Mouse (Mus musculus): ENCODE results near the gene Iffo1. TPM values are rescaled to one million over a fixed set of nuclear protein-coding genes. Genes with fewer than 3 reads are reported as not detected.

The Iffo1 gene
- 58.0 and 66.8 TPM in 2 replicates for polyA plus RNA-seq (2012; rRNA removed)

- DNase-seq (ENCODE audit: low read depth in 1 of 2, low spot score in 2 of 2): peak; percentile 70 to 86
- Histone ChIP-seq H3K27ac (ENCODE audit: insufficient read depth, low read length) (peak within 1 kb of the TSS; percentile 54), H3K4me1 (ENCODE audit: control insufficient read depth, insufficient read depth, insufficient read length) (peaks cover 17% of the 10 kb centered on the region; the same call in 1 of the 2 replicates), H3K27me3 (ENCODE audit: control insufficient read depth, insufficient read depth, low read length) (no peaks in the 10 kb centered on the region), H3K36me3 (ENCODE audit: control insufficient read depth, insufficient read depth, low read length) (peaks cover 10% of the 10 kb centered on the region), H3K4me3 (ENCODE audit: extremely low read depth, insufficient read depth, insufficient read length) (peak within 1 kb of the TSS; percentile 91)
- WGBS: 1% methylated on average over 16 of the region's 16 CpGs
- TF ChIP-seq CTCF (IDR thresholded peaks at IDR 0.05; ENCODE audit: extremely low read depth, insufficient read depth, insufficient read length, insufficient replicate concordance) (0 out of 2 replicates have a peak, but pooled peaks have one; percentile 4), POLR2A (IDR thresholded peaks at IDR 0.05; ENCODE audit: low read depth, low read length) (0 out of 2 replicates have a peak, but pooled peaks have one; percentile 24)
Observed at GRCm38 (mm10) chr6:125145001-125145400, at the start of gene Iffo1. Gene Iffo1, plus strand, starts transcription at chr6:125145241.

DNA sequence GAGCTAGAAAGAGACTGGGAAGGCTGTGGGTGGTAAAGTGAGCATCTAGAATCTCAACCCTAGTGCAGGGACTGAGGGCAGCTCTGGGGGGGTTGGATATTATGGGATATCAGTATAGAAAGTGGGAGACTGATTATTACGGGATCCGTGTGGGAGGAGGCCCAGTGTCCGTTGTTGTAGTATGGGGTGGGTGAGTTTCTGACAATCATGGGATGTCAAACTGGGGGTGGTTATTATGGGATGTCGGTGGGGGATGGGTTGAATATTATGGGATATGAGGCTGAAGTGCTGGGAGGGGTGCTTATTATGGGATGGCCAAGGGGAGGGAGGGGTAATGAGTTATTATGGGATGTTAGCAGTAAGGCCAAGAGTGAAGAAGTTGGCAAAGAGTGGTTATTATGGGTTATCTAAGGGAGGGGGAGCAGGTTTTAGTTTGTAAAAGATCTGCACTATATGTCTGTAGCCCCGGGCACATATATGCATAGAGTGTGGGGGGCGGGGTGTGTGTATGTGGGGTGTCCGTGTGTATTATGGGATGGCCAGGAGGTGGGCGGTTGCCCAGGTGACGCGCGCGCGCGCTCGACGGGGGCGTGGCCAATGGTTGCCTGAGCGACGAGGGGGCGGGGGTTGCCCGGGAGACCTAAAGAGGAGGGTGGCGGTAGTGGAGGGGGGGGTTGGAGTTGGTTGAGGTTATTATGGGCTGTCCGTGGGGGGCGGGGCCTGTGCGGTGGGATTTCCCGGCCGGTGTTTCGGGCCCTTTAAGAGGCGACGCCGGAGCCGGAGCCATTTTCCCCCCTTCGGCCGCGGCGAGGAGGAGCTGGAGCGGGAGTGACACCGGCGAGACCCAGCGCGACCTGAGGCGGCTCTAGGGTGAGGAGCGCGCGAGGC is 49.4 kb upstream of the Iffo1 start, which contains the start of gene Chd4:
Gene Chd4 (plus strand): TSS at position 591 of the 888 bp plus-strand sequence.
- peaks cover 8% of the 10 kb centered on the region; the same call in 1 of the 2 replicates for H3K36me3 ChIP-seq (ENCODE audit: control insufficient read depth, insufficient read depth, low read length)
- WGBS: 6% methylated on average over 35 of the region's 45 CpGs
- DNase-seq (ENCODE audit: low read depth in 1 of 2, low spot score in 2 of 2): peak; percentile 77 to 93
- H3K4me1 ChIP-seq (ENCODE audit: control insufficient read depth, insufficient read depth, insufficient read length): peaks cover 26% of the 10 kb centered on the region
- peak within 1 kb of the TSS; percentile 94 for H3K4me3 ChIP-seq (ENCODE audit: extremely low read depth, insufficient read depth, insufficient read length)
- TF ChIP-seq CTCF (IDR thresholded peaks at IDR 0.05; ENCODE audit: extremely low read depth, insufficient read depth, insufficient read length, insufficient replicate concordance) (no peak), POLR2A (IDR thresholded peaks at IDR 0.05; ENCODE audit: low read depth, low read length) (peak; percentile 75)
- peak within 1 kb of the TSS; percentile 95 for H3K27ac ChIP-seq (ENCODE audit: insufficient read depth, low read length)
- H3K27me3 ChIP-seq (ENCODE audit: control insufficient read depth, insufficient read depth, low read length): no peaks in the 10 kb centered on the region

GRCm38 (mm10) chr6:125096279-125096596 is 48.8 kb upstream of the Iffo1 start:
- peak overlapping the region; percentile 95 for H3K27ac ChIP-seq (ENCODE audit: insufficient read depth, low read length)
- 4% methylated on average over 12 of the region's 32 CpGs for WGBS
- DNase-seq (ENCODE audit: low read depth in 1 of 2, low spot score in 2 of 2): no peak
- H3K4me3 ChIP-seq (ENCODE audit: extremely low read depth, insufficient read depth, insufficient read length): peak overlapping the region; percentile 94
- H3K27me3 ChIP-seq (ENCODE audit: control insufficient read depth, insufficient read depth, low read length): no peaks in the 10 kb centered on the region
- peaks cover 24% of the 10 kb centered on the region for H3K4me1 ChIP-seq (ENCODE audit: control insufficient read depth, insufficient read depth, insufficient read length)
- H3K36me3 ChIP-seq (ENCODE audit: control insufficient read depth, insufficient read depth, low read length): peaks cover 13% of the 10 kb centered on the region
- TF ChIP-seq CTCF (IDR thresholded peaks at IDR 0.05; ENCODE audit: extremely low read depth, insufficient read depth, insufficient read length, insufficient replicate concordance) (no peak), POLR2A (IDR thresholded peaks at IDR 0.05; ENCODE audit: low read depth, low read length) (no peak)

DNA sequence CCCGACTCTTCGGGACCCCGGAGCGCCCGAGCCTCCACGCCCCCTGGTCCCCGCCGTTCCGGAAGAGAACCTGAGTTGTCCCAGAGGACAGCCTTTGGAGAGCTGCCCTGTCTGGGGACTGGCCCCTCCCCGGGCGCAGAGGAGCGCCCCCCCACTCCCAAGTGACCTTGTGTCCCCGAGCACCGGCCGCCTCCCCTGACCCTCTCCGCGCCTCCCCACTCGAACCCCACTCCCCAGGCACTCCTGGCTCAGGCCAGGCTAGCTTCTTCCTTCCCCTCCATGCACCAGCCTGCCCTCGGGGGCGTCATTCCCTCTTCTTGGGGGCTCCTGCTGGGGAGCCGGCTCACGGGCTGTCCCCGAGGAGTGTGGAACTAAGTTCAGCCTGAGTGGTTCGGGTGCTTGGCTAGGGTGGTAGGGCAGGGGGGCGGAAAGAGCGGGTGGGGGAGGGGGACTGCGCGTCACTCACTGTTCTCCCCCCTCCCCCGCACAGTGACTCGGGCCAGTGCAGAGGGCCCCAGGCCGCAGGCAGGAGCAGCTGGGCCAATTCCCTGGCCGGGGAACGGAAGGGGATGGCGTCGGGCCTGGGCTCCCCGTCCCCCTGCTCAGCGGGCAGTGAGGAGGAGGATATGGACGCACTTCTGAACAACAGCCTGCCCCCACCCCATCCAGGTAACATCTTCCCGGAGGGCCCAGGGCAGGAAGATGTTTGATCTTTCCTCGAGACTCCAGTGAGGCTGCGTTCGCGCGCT is 48.3 kb upstream of the Iffo1 start:
- peak in 1 of 2 experiments; percentile 65 for DNase-seq (ENCODE audit: low read depth in 1 of 2, low spot score in 2 of 2)
- Histone ChIP-seq H3K36me3 (ENCODE audit: control insufficient read depth, insufficient read depth, low read length) (peaks cover 19% of the 10 kb centered on the region), H3K4me3 (ENCODE audit: extremely low read depth, insufficient read depth, insufficient read length) (peak overlapping the region; percentile 94), H3K4me1 (ENCODE audit: control insufficient read depth, insufficient read depth, insufficient read length) (peaks cover 24% of the 10 kb centered on the region), H3K27me3 (ENCODE audit: control insufficient read depth, insufficient read depth, low read length) (no peaks in the 10 kb centered on the region), H3K27ac (ENCODE audit: insufficient read depth, low read length) (peak overlapping the region; percentile 95)
- TF ChIP-seq POLR2A (IDR thresholded peaks at IDR 0.05; ENCODE audit: low read depth, low read length) (no peak; the same call in 1 of the 2 replicates), CTCF (IDR thresholded peaks at IDR 0.05; ENCODE audit: extremely low read depth, insufficient read depth, insufficient read length, insufficient replicate concordance) (no peak)
- WGBS: 0% methylated on average over 37 of the region's 44 CpGs

GRCm38 (mm10) chr6:125097346-125097689 is 47.7 kb upstream of the Iffo1 start:
- TF ChIP-seq CTCF (IDR thresholded peaks at IDR 0.05; ENCODE audit: extremely low read depth, insufficient read depth, insufficient read length, insufficient replicate concordance) (no peak), POLR2A (IDR thresholded peaks at IDR 0.05; ENCODE audit: low read depth, low read length) (no peak)
- DNase-seq (ENCODE audit: low read depth in 1 of 2, low spot score in 2 of 2): peak in 1 of 2 experiments; percentile 21
- Histone ChIP-seq H3K27me3 (ENCODE audit: control insufficient read depth, insufficient read depth, low read length) (no peaks in the 10 kb centered on the region), H3K4me3 (ENCODE audit: extremely low read depth, insufficient read depth, insufficient read length) (peak overlapping the region; percentile 94), H3K36me3 (ENCODE audit: control insufficient read depth, insufficient read depth, low read length) (peaks cover 24% of the 10 kb centered on the region), H3K27ac (ENCODE audit: insufficient read depth, low read length) (peak overlapping the region; percentile 95), H3K4me1 (ENCODE audit: control insufficient read depth, insufficient read depth, insufficient read length) (peaks cover 23% of the 10 kb centered on the region)
- WGBS: 1% methylated on average over 12 of the region's 12 CpGs

DNA sequence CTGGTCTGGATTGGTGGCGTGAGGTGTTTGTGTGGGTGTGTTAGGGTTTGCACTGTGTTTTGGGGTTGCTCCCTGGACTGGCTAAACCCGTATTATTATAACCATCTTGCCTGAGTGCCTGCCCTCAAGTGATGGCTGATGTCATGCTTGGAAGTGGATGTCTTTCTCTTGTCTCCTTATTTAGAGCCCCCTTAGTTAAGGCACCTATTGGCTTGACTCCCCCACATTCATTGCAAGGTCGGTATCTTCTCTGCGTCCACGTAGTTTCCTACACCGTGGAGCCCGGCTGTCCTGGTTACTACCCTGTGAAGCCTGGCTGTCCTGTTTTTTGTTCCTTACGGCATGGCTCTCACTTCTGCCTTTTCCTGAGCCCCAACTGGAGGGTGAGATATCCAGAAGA is 47.1 kb upstream of the Iffo1 start:
- peak overlapping the region; percentile 94; the same call in 1 of the 2 replicates for H3K4me3 ChIP-seq (ENCODE audit: extremely low read depth, insufficient read depth, insufficient read length)
- 47% methylated on average over 8 of the region's 8 CpGs for WGBS
- H3K27me3 ChIP-seq (ENCODE audit: control insufficient read depth, insufficient read depth, low read length): no peaks in the 10 kb centered on the region
- peaks cover 31% of the 10 kb centered on the region for H3K36me3 ChIP-seq (ENCODE audit: control insufficient read depth, insufficient read depth, low read length)
- H3K4me1 ChIP-seq (ENCODE audit: control insufficient read depth, insufficient read depth, insufficient read length): peaks cover 19% of the 10 kb centered on the region
- peak overlapping the region; percentile 95 for H3K27ac ChIP-seq (ENCODE audit: insufficient read depth, low read length)
- TF ChIP-seq CTCF (IDR thresholded peaks at IDR 0.05; ENCODE audit: extremely low read depth, insufficient read depth, insufficient read length, insufficient replicate concordance) (no peak), POLR2A (IDR thresholded peaks at IDR 0.05; ENCODE audit: low read depth, low read length) (no peak)
- DNase-seq (ENCODE audit: low read depth in 1 of 2, low spot score in 2 of 2): no peak

All from spleen, adult 2 months (tissue).